Mouse (Mus musculus) ovary, postnatal 10 days (tissue): Measurements from ENCODE around the gene Pcbd2.

Experiments used
- DNase-seq: peaks from one replicate; pipeline ENCODE4 v3.0.0; 2022; ENCODE audit warnings: low spot score

The Pcbd2 gene

GRCm38 (mm10) chr13:55826008-55826671 is 99.0 kb downstream of the Pcbd2 start:
- no peak for DNase-seq
